ENCODE assay signal across 17 mouse cellular contexts in the genomic region with DNA sequence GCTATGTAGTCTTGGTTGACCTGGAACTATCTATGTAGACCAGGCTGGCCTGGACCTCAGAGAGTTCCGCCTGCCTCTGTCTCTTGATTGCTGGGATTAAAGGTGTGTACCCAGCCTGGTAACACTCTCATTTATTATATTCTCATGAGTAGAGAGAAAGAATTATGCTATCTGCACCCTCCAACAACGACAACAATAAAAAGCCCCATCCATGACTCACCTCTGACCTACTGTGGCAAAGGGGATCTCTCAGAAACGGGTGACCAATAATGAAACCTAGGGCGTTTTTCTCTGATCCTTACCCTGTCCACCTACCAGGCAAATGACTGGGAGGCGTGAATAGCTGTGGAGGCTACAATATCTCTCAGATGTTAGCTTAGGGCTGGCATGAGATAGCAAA. TPM values are rescaled to one million over a fixed set of nuclear protein-coding genes. Genes with fewer than 3 reads are reported as not detected.
DNase-seq lines count a peak whose midpoint lies in the region; ATAC-seq and TF ChIP-seq lines count a peak whose summit lies in the region.
"Had no signal": no experiment of that assay in that cellular context is flagged by ENCODE, and none has a peak within 500 bp of the region (broad histone marks: within the 10 kb centered on the region; RNA-seq: fewer than 3 reads in every experiment).

No protein-coding gene starts in this region.

- no peaks in the 10 kb centered on the region for H3K36me3 ChIP-seq in intestine, embryonic 16.5 days (ENCODE audit: control insufficient read depth, insufficient read depth, low read length)
- H3K36me3 ChIP-seq in intestine, embryonic 15.5 days, result no peaks in the 10 kb centered on the region
- peaks cover 4 to 23% of the 10 kb centered on the region in 2 experiments for H3K36me3 ChIP-seq in CH12.LX (replicated peaks in 1 of 2; ENCODE audit: control insufficient read depth in 1 of 2, insufficient read depth in 1 of 2, low read length in 1 of 2)
- H3K36me3 ChIP-seq in liver, embryonic 15.5 days (replicated peaks), result no peaks in the 10 kb centered on the region
- H3K36me3 ChIP-seq: embryonic facial prominence, embryonic 12.5 days; hindbrain, embryonic 15.5 days; limb, embryonic 12.5 days had no signal

- dilution Hi-C loops in CH12.LX (cut with MboI; ENCODE audit: extremely low pct_ligation_motif_present, extremely low pct_unique_long_range_greater_than_20kb, low sequenced_read_pairs), result no loop called here

- H3K4me3 ChIP-seq in intestine, embryonic 16.5 days (ENCODE audit: low read length), result no peak overlapping the region
- no peak overlapping the region for H3K4me3 ChIP-seq in intestine, embryonic 15.5 days (replicated peaks)
- peak overlapping the region in 2 of 3 experiments; percentile 4 to 27 for H3K4me3 ChIP-seq in CH12.LX (replicated peaks in 1 of 3; ENCODE audit: low read depth in 2 of 3, low read length in 2 of 3, poor library complexity in 1 of 3)
- H3K4me3 ChIP-seq in liver, embryonic 15.5 days (replicated peaks), result no peak overlapping the region; the same call in 1 of the 2 replicates
- H3K4me3 ChIP-seq: embryonic facial prominence, embryonic 12.5 days; hindbrain, embryonic 15.5 days; limb, embryonic 12.5 days had no signal

- peaks cover 2% of the 10 kb centered on the region; the same call in 1 of the 2 replicates for H3K27me3 ChIP-seq in intestine, embryonic 16.5 days (replicated peaks; ENCODE audit: control insufficient read depth, insufficient read depth, low read length)
- H3K27me3 ChIP-seq in intestine, embryonic 15.5 days (replicated peaks), result peaks cover 4% of the 10 kb centered on the region
- no peaks in the 10 kb centered on the region for H3K27me3 ChIP-seq in CH12.LX (replicated peaks)
- peaks cover 35% of the 10 kb centered on the region for H3K27me3 ChIP-seq in liver, embryonic 15.5 days

- H3K79me2 ChIP-seq in CH12.LX (replicated peaks; ENCODE audit: control insufficient read depth, extremely low read depth, insufficient read depth, poor library complexity, severe bottlenecking), result no peaks in the 10 kb centered on the region

- no peak for TF ChIP-seq POLR2A in CH12.LX (IDR thresholded peaks at IDR 0.05; ENCODE audit: low read depth, low read length)

- H3K9ac ChIP-seq in intestine, embryonic 16.5 days (ENCODE audit: low read depth, low read length), result no peak overlapping the region
- no peak overlapping the region for H3K9ac ChIP-seq in intestine, embryonic 15.5 days
- H3K9ac ChIP-seq in CH12.LX (ENCODE audit: insufficient read depth, low read depth), result peak overlapping the region; percentile 3; the same call in 1 of the 2 replicates
- H3K9ac ChIP-seq in liver, embryonic 15.5 days, result no peak overlapping the region
- H3K9ac ChIP-seq: embryonic facial prominence, embryonic 12.5 days; hindbrain, embryonic 15.5 days; limb, embryonic 12.5 days had no signal

- ATAC-seq in intestine, embryonic 16.5 days, result no peak
- no peak for ATAC-seq in intestine, embryonic 15.5 days
- no peak for ATAC-seq in liver, embryonic 15.5 days (ENCODE audit: insufficient read depth)
- ATAC-seq: Patski had no signal

- H3K4me2 ChIP-seq in intestine, embryonic 16.5 days (ENCODE audit: low read depth, low read length), result no peak overlapping the region
- no peak overlapping the region for H3K4me2 ChIP-seq in intestine, embryonic 15.5 days (replicated peaks)
- peak overlapping the region; percentile 86 for H3K4me2 ChIP-seq in CH12.LX (ENCODE audit: insufficient read depth, low read depth, poor library complexity, severe bottlenecking)
- H3K4me2 ChIP-seq in liver, embryonic 15.5 days, result peak overlapping the region; percentile 51; the same call in 1 of the 2 replicates
- H3K4me2 ChIP-seq: embryonic facial prominence, embryonic 12.5 days; hindbrain, embryonic 15.5 days; limb, embryonic 12.5 days; midbrain, embryonic 11.5 days had no signal

- no peaks in the 10 kb centered on the region for H3K9me3 ChIP-seq in intestine, embryonic 16.5 days (ENCODE audit: control insufficient read depth, low read length)
- no peaks in the 10 kb centered on the region for H3K9me3 ChIP-seq in intestine, embryonic 15.5 days
- H3K9me3 ChIP-seq in CH12.LX (replicated peaks; ENCODE audit: low read length), result no peaks in the 10 kb centered on the region
- H3K9me3 ChIP-seq in liver, embryonic 15.5 days (replicated peaks), result no peaks in the 10 kb centered on the region
- H3K9me3 ChIP-seq: embryonic facial prominence, embryonic 12.5 days; hindbrain, embryonic 15.5 days; limb, embryonic 12.5 days had no signal

- DNase-seq in CD4-positive helper T cell, adult 2 months (ENCODE audit: low read depth, low spot score), result peak; percentile 59
- peak; percentile 71 for DNase-seq in CH12.LX (ENCODE audit: extremely low read depth)
- DNase-seq in cerebellum, adult 11 months, result no peak
- DNase-seq in cerebellum, postnatal 4 days (ENCODE audit: low spot score in 2 of 2), result no peak
- DNase-seq in spleen, adult 18-20 months, result no peak
- DNase-seq: cerebellum, postnatal 36 days had no signal

- TF ChIP-seq EP300 in CH12.LX (IDR thresholded peaks at IDR 0.05; ENCODE audit: low read length), result peak; percentile 14; the same call in 1 of the 2 replicates

- peaks cover 30% of the 10 kb centered on the region for H3K4me1 ChIP-seq in intestine, embryonic 16.5 days (ENCODE audit: control insufficient read depth, insufficient read depth, low read length)
- H3K4me1 ChIP-seq in intestine, embryonic 15.5 days (replicated peaks), result peaks cover 39% of the 10 kb centered on the region
- peaks cover 27 to 44% of the 10 kb centered on the region in 2 experiments for H3K4me1 ChIP-seq in CH12.LX (ENCODE audit: control insufficient read depth in 1 of 2, insufficient read depth in 2 of 2)
- H3K4me1 ChIP-seq in liver, embryonic 15.5 days (replicated peaks), result peaks cover 64% of the 10 kb centered on the region

- TF ChIP-seq CTCF in CH12.LX (conservative IDR thresholded peaks at IDR 0.05 in 1 of 2, IDR thresholded peaks at IDR 0.05 in 1 of 2; ENCODE audit: low read depth in 2 of 2, low read length in 2 of 2), result no peak

- H3K27ac ChIP-seq in intestine, embryonic 16.5 days (ENCODE audit: low read length), result peak overlapping the region; percentile 2; the same call in 1 of the 2 replicates
- no peak overlapping the region for H3K27ac ChIP-seq in intestine, embryonic 15.5 days
- H3K27ac ChIP-seq in CH12.LX (ENCODE audit: insufficient read depth, low read depth), result peak overlapping the region; percentile 73
- peak overlapping the region; percentile 86; the same call in 1 of the 2 replicates for H3K27ac ChIP-seq in liver, embryonic 15.5 days (replicated peaks)
- H3K27ac ChIP-seq: embryonic facial prominence, embryonic 12.5 days; hindbrain, embryonic 15.5 days; limb, embryonic 12.5 days had no signal

- WGBS in intestine, embryonic 16.5 days, result 78% methylated on average over 5 of the region's 5 CpGs
- 80% methylated on average over 5 of the region's 5 CpGs for WGBS in intestine, embryonic 15.5 days
- 53% methylated on average over 5 of the region's 5 CpGs for WGBS in liver, embryonic 15.5 days (ENCODE audit: insufficient replicate concordance)

- no peak for TF ChIP-seq RAD21 in CH12.LX (IDR thresholded peaks at IDR 0.05; ENCODE audit: low read depth, low read length)

- in situ Hi-C loops in CH12.LX (cut with MboI; ENCODE audit: low pct_ligation_motif_present, low pct_unique_long_range_greater_than_20kb, low sequenced_read_pairs), result loop anchor here (5.0 kb wide), 3 partner anchors 35 to 260 kb away; no protein-coding TSS in a partner anchor

TF ChIP-seq in CH12.LX, 34 proteins besides CTCF, POLR2A, EP300 and RAD21 (continues in another document):
- TF ChIP-seq IRF4 (IDR thresholded peaks at IDR 0.05; ENCODE audit: low read depth, low read length) (peak; percentile 88), JUND (conservative IDR thresholded peaks at IDR 0.05; ENCODE audit: low read depth, low read length) (peak; percentile 67), ELF1 (IDR thresholded peaks at IDR 0.05; ENCODE audit: low read depth, low read length) (no peak)

RNA-seq across cellular contexts. Expression of a gene that starts 3.2 kb away (rescaled TPM):
- 29.4 and 32.8 TPM in 2 replicates for polyA plus RNA-seq in intestine, embryonic 16.5 days (2015; fragmentation: Nextera tagmentation; extraction: Ambion mirVana)
- polyA plus RNA-seq in intestine, embryonic 15.5 days (2015; fragmentation: Nextera tagmentation; extraction: Ambion mirVana), result 17.8 and 20.5 TPM in 2 replicates
- total RNA-seq in CH12.LX (2012; rRNA removed) (12.9 and 19.2 TPM in 2 replicates), CH12.LX (2014; rRNA removed) (13.2 and 15.6 TPM in 2 replicates)
- polyA plus RNA-seq in CH12.LX (2012; ENCODE audit: insufficient read length, low read depth), result 15.2 and 16.1 TPM in 2 replicates
- polyA plus RNA-seq in liver, embryonic 15.5 days (2015; fragmentation: Nextera tagmentation; extraction: Ambion mirVana), result 22.1 and 28.1 TPM in 2 replicates

RNA-seq across cellular contexts. Expression of a gene that starts 19.2 kb away (rescaled TPM):
- 31.3 and 32.4 TPM in 2 replicates for polyA plus RNA-seq in intestine, embryonic 16.5 days (2015; fragmentation: Nextera tagmentation; extraction: Ambion mirVana)
- 24.6 and 26.1 TPM in 2 replicates for polyA plus RNA-seq in intestine, embryonic 15.5 days (2015; fragmentation: Nextera tagmentation; extraction: Ambion mirVana)
- 52.8 and 63.1 TPM in 2 replicates for total RNA-seq in CH12.LX (2012; rRNA removed)
- 23.9 and 25.3 TPM in 2 replicates for total RNA-seq in CH12.LX (2014; rRNA removed)
- 37.8 and 38.0 TPM in 2 replicates for polyA plus RNA-seq in CH12.LX (2012; ENCODE audit: insufficient read length, low read depth)
- polyA plus RNA-seq in liver, embryonic 15.5 days (2015; fragmentation: Nextera tagmentation; extraction: Ambion mirVana), result 0.54 and 0.84 TPM in 2 replicates
- total RNA-seq: gastrocnemius, postnatal 14 days had no signal

RNA-seq across cellular contexts. Expression of a gene that starts 20.4 kb away (rescaled TPM):
- 43.6 and 50.1 TPM in 2 replicates for polyA plus RNA-seq in intestine, embryonic 16.5 days (2015; fragmentation: Nextera tagmentation; extraction: Ambion mirVana)
- 29.5 and 35.3 TPM in 2 replicates for polyA plus RNA-seq in intestine, embryonic 15.5 days (2015; fragmentation: Nextera tagmentation; extraction: Ambion mirVana)
- total RNA-seq in CH12.LX (2012; rRNA removed), result 0.04 TPM in 2 replicates
- total RNA-seq in CH12.LX (2014; rRNA removed), result not detected in 2 replicates
- not detected in 2 replicates for polyA plus RNA-seq in CH12.LX (2012; ENCODE audit: insufficient read length, low read depth)
- 0.99 and 1.5 TPM in 2 replicates for polyA plus RNA-seq in liver, embryonic 15.5 days (2015; fragmentation: Nextera tagmentation; extraction: Ambion mirVana)
- total RNA-seq: gastrocnemius, postnatal 14 days; left cerebral cortex, adult 18-20 months; neutrophil, adult 5-6 weeks had no signal

RNA-seq across cellular contexts. Expression of a gene that starts 25.0 kb away (rescaled TPM):
- 59.0 and 60.3 TPM in 2 replicates for polyA plus RNA-seq in intestine, embryonic 16.5 days (2015; fragmentation: Nextera tagmentation; extraction: Ambion mirVana)
- polyA plus RNA-seq in intestine, embryonic 15.5 days (2015; fragmentation: Nextera tagmentation; extraction: Ambion mirVana), result 58.0 and 59.7 TPM in 2 replicates
- 10.6 and 12.0 TPM in 2 replicates for total RNA-seq in CH12.LX (2012; rRNA removed)
- total RNA-seq in CH12.LX (2014; rRNA removed), result 2.5 and 2.9 TPM in 2 replicates
- polyA plus RNA-seq in CH12.LX (2012; ENCODE audit: insufficient read length, low read depth), result 22.9 and 33.5 TPM in 2 replicates
- polyA plus RNA-seq in liver, embryonic 15.5 days (2015; fragmentation: Nextera tagmentation; extraction: Ambion mirVana), result 138 and 140 TPM in 2 replicates

RNA-seq across cellular contexts. Expression of a gene that starts 36.3 kb away (rescaled TPM):
- 7.2 and 7.3 TPM in 2 replicates for polyA plus RNA-seq in intestine, embryonic 16.5 days (2015; fragmentation: Nextera tagmentation; extraction: Ambion mirVana)
- 7.9 and 10.7 TPM in 2 replicates for polyA plus RNA-seq in intestine, embryonic 15.5 days (2015; fragmentation: Nextera tagmentation; extraction: Ambion mirVana)
- total RNA-seq in CH12.LX (2012; rRNA removed), result 11.2 and 13.1 TPM in 2 replicates
- total RNA-seq in CH12.LX (2014; rRNA removed), result 0.70 and 0.91 TPM in 2 replicates
- 2.9 TPM in 2 replicates for polyA plus RNA-seq in CH12.LX (2012; ENCODE audit: insufficient read length, low read depth)
- polyA plus RNA-seq in liver, embryonic 15.5 days (2015; fragmentation: Nextera tagmentation; extraction: Ambion mirVana), result 0.45 and 0.46 TPM in 2 replicates
- total RNA-seq: neutrophil, adult 5-6 weeks had no signal

Comparison
In these comparisons a context has a peak if more than half of its experiments do, and no peak if none do; other contexts are left out.
1. H3K4me2 ChIP-seq: peak in CH12.LX (single experiment) and liver, embryonic 15.5 days (single experiment); none in intestine, embryonic 16.5 days (single experiment) and intestine, embryonic 15.5 days (single experiment).
2. H3K4me3 ChIP-seq: peak in CH12.LX (2 of 3); none in intestine, embryonic 16.5 days (single experiment), intestine, embryonic 15.5 days (single experiment) and liver, embryonic 15.5 days (single experiment).
3. DNase-seq: peak in CD4-positive helper T cell, adult 2 months (single experiment) and CH12.LX (single experiment); none in cerebellum, adult 11 months (single experiment), cerebellum, postnatal 4 days (0 of 2) and spleen, adult 18-20 months (0 of 2).
4. RNA of a gene that starts 19.2 kb away (polyA plus RNA-seq): 37.8 to 38.0 TPM in CH12.LX, 31.3 to 32.4 TPM in intestine, embryonic 16.5 days and 24.6 to 26.1 TPM in intestine, embryonic 15.5 days; 0.54 to 0.84 TPM in liver, embryonic 15.5 days; every median in the first group is over 10 times any median in the second.
5. RNA of a gene that starts 20.4 kb away (polyA plus RNA-seq): 43.6 to 50.1 TPM in intestine, embryonic 16.5 days and 29.5 to 35.3 TPM in intestine, embryonic 15.5 days; 0.99 to 1.5 TPM in liver, embryonic 15.5 days and not detected in CH12.LX; every median in the first group is over 10 times any median in the second.